Mouse (Mus musculus) erythroblast, adult 5-6 weeks (primary cell): ENCODE measurements at regions not wholly inside any gene's neighbourhood (a gene's known extent, or its start where the extent isn't known, plus 50 kb on each side); places are given as distances from the start of the nearest gene placed in this dataset.

ENCODE experiments used
- ATAC-seq: replicated peaks from 2 replicates; pipeline ENCODE4 v1.8.0; 2016; ENCODE audit warnings: moderate number of reproducible peaks, mild to moderate bottlenecking, moderate TSS enrichment, inconsistent platforms; ENCODE audit not compliant: poor library complexity, low FRiP score, severe bottlenecking

DNA sequence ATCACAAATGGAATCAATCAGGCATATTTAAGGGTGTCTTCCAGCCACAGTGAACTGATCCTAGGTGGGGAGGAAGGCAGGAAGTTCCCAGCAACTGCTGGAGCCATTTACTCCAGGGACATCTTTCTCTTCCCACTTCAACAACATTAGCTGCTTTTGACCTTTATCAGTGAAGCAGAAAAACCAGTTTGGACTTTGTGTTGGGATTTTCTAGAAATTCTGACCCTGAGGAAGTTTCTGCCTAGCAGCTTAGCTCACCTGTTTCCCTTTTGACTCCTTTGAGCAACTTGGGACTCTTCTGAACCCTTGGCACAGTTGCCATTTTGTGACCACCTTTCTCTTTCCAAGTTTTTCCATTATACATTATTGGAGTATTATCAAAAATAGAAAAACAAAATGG lies 1403.9 kb upstream of the Lrrc6 start:
- ATAC-seq, result no peak

DNA sequence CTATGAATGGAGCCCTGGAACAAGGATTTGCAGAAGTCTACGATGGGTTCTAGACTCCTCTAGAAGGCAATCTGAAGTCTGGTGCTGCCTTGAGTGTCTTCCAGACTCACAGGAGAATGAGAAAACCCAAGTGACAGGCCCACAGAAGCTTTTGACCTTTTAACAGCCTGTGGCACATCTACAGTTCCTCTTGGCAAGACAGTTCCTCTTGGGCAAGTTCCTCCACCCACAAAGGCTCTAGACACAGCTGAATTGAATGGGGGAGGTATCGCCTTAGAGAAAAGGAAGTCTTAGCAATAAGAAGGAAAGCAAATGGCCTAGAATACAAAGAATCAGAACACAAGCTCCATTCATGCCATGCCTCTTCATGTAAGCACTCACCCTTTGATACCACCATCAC lies 1402.3 kb upstream of the Lrrc6 start:
- no peak for ATAC-seq

DNA sequence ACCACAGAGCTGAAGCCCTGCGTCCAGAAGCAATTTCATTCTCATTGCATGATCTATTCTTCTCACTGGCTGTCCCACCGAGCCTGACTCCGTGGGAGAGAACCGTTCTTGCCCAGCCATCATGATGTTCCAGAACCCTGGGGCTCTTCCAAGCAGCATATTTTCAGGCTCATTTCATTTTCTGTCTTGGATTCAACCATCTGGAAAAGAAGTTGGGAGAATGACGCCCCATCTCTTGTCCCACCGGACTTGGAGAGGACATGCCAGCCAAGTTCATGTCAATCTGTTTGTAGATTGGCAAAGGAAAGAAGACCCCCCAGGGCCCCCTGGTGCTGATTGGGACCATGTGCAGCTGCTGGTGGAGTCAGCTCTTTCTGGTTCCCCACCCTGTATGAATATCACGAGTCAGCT lies 1400.5 kb upstream of the Lrrc6 start:
- no peak for ATAC-seq

DNA sequence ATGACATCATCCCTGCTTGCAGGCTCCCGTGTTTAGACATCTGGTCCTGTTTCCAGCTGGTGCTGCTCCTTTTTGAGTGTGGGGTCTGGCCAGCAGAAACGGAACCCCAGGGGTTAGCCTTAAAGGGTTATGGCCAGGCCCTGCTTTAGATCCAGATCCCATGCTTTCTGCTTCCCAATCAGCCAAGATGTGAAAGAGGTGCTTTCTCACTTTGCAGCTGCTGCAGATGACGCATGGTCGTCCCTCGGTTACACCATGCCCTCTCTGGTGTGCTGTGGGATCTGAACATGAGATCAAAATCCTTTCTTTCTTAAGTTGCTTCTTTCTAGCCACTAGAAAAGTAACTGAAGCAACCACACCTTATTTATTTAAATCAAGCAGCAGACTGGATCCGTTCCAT lies 1399.1 kb upstream of the Lrrc6 start:
- ATAC-seq, result no peak

DNA sequence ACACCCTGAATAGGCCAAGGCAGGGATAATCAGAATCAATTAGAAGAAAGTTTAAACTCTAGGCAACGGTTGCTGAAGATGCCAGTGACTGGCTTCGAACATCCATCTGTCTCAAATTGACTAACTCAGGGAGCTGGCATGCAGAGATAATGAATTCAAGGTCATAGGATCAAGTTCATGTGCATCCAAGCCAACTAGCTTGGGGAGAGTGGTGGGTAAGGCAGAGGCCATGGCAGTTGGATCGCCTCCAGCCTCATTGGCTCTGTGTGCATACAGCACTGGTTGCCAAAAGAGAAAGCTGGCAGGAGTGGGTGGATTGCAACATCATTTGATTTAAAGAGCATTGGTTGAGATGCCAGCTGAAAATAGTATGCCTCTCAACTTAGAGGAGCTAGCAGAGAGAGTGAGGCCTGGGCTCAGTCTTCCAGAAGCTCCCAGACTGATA lies 1398.3 kb upstream of the Lrrc6 start:
- no peak for ATAC-seq

DNA sequence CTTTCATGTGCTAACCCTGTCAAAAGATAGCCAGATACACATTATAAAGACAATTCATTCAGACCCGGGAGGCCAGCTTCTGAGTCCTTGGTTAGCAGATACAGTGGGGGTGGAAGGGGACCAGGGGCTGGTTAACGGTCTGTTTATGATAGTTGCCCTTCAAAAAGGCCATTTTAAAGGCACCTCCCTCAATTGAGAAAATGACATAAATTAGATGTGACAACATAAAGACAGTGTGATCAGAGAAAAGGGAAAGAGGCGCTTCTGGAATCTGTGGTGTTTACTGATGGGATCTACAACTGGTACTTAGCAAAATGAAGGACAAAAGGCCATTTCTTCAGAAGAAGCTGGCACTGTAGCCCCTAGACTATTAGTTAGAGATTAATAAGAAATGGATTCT lies 1391.4 kb upstream of the Lrrc6 start:
- ATAC-seq, result no peak

DNA sequence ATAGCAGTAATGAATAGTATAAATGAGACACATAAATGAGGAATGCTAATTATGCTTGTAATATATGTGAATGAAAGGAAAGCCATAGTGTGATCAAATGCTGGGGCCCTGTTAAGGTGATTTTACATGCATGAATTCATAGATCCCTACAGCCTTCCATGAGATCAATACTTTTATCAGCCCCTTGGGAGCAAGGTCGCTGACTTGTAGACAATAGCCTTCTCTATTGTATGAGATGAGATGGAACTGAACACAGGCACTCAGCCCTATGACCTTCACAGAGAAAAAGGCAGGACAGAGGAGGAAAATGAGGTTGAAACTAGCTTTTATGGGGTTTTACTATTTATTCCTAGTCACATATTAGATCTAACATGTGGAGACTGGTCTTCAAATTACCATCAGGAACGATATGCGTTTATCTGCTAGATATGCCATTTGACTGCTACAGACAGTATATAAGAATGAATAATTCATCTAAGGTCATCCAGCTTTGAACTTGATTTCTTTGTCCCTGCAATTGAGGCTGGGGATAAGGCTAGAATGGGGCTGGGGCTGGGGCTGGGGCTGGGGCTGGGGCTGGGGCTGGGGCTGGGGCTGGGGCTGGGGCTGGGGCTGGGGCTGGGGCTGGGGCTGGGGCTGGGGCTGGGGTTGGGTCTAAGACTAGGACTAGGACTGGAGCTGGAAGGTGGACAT lies 1390.0 kb upstream of the Lrrc6 start:
- no peak for ATAC-seq

DNA sequence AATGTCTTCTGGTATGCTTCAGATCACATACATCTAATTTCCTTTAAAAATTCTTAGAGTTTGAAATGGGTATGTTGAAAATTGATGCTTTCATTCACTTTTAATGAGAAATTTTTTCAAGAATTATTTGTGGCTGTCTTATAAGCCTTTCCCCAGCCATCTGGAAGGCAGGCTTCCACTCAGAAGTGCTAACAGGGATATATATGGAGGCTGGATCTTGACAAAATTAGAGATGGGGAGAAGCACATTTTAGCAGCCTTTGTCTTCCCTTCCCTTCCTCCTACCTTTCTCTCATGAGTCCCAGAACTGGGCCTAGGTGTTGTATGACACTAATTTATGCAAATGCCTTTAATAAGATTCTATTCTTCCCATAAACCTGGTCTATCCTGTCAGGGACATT lies 1387.8 kb upstream of the Lrrc6 start:
- no peak for ATAC-seq

DNA sequence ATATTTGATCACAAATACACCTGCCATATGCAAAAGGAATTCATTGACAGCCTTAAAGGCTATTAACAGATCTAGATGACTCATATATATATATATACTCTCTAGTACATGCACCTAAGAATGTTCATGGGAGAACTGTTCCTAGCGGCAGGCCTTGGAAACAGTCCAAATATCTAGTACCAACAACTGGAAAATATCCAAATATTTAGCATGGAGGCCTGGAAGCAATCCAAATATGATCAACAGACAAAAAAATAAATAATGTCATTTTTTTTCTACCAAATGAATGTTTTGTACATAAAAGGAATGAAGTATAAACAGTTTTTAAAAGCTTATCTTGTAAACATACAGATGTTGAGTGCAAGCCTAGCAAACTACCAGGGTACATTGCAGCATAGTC lies 1354.6 kb upstream of the Lrrc6 start:
- no peak for ATAC-seq

DNA sequence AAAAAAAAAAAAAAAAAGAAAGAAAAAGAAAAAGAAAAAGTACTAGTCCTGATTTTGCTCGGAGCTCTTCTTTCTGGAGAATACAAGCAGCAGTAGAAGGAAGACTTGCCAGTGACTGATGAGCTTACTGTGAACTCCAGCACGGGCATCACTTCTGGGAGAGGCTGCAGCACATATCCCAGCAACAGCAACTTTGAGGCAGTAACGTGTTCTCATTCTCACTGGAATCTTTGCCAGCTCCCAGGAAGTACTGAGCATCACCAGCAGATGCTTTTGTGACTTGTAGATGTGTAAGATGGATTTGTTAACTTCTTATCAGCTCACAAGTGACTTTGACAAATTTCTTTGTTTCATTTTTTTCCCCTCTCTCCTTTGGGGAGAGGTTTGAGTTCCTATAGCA lies 1349.4 kb upstream of the Lrrc6 start:
- no peak for ATAC-seq

DNA sequence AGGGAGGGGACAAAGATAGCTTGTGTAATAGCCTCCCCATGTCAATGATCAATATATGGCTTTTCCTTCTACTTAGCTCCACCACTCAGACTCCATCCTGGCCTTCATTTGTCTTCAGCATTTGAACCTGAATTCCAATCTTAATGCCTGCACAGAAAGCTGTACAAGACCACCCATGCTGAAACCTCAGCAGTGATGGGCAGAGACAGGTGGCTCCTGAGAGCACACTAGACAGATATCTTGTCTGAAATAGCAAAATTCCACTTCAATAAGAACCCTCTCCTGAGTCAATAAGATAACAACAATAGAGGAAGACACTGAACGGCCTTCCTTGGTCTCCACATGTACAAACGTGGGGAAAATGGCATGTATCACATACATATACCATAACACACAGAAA lies 1345.0 kb upstream of the Lrrc6 start:
- no peak for ATAC-seq

DNA sequence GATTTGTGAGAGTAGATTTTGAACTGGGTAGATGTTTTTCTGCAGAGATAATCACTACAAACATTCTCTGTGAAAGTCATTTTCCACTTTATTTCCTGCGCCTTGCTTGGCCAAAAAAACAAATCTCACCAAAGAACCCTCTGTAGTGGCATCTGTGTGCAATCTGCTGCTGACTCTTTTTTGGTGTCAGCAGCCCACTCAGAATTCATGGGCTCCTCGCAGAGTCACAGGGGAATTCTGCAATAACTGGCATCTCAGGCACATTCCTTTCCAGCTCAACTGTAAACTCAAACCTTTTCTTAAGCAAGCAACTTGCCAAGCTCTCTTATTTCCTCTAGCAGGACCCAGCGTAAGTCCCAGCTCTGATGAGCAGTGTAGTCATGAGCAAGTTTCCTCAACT lies 1340.0 kb upstream of the Lrrc6 start:
- ATAC-seq, result no peak

DNA sequence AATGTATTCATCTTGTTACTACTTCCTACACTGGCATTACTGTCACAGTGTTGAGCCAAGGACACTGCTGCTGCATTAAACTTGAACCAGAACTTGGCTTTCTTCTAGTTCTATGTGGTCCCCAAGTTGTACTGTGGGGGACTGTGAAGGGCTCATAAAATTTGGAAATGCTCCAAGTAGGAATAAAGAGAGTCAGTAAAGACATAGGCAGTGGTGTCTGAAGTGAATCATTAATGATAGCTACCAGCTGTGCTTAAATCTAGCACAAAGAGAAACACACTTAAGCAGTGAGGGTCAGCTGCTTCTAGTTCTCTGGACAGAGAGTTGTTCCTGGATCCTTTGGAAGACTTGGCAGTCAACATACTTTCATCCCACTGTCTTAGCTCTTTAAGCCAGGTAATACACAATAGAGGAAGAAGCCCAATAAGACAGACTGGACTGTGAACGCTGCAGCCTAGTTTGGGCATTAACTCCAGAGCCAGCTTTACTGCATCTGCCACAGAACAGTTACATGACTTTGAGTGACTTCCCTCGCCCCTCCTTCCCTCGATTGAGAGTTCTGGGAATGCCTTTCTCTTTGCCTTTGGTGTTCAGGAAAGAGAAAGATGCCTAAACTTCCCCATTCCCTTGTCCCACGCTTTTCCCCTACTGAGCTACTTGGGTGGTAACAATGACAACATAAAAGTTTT lies 1325.2 kb upstream of the Lrrc6 start:
- ATAC-seq, result no peak

DNA sequence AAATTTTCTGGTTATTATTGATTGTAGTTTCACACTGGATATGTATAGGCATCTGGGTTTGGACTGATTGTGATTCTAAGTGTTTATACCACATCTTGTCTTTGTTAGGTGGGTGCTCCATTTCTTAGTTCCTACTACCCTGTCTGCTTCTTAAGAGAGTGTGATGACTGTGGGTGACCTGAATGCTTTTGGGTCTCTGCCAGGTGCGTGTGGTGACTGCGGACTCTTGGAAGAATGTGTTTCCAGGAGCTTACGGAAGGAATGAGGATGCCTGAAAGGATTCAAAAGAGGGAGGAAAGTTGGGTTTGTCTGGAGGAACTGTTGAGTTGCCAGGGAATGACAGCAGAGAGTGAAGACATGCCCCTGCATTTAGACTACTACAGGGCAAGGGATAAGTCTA lies 1322.5 kb upstream of the Lrrc6 start:
- ATAC-seq, result no peak

DNA sequence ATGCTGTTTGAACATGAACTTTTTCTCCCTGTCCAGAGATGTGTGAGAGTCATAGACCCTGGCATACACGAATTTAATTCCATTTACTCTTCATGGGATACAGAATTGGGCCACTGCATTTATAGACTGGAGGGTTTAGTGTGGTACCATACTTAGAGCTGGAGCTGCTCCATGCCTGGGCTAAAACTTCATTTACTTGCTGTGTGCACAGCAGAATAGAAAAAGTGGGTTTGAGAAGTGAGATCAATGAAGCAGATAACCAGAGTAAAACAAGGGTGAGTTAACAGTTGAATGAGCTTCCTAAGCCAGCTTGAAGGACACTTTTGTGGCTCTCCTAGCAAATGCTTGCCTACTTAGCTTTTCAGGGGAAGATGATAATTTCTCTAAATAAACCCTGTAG lies 1299.2 kb upstream of the Lrrc6 start:
- no peak for ATAC-seq

DNA sequence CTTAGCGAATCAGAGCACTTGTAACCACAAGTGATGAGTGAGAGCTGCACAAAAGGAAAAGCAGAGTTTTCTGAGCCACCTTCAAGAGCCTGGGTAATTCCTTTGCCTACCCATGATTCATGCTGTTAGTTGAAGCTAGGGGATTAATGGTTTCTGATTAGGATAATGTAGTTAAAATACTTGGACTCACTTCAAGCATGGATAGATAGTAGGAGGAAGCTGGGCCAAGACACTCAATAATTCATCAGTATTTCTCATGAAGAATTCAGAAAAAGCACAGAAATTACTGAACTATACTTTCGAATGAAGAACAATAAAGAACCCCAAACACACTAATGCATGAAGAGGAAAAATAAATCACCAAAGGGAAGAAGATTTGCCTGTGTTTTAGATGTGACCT lies 1294.9 kb upstream of the Lrrc6 start:
- ATAC-seq, result no peak

DNA sequence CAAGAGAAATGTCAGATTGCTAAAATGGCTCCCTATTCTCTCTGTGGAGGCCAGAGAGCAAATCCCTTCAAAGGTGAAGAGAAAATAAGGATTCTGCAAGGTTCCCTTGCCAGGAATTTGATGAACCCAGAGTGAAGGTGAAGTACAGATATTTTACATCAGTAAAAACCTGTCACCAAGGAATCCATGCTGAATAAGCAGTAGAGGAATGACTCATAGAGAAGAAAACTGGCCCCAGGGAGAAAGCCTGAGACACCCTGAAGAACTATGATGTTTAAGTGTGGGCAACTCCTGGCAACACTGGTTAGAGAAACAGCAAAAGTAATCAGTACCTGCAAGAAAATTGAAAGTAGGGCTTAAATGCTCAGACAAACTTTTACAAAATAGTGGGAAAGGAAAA lies 1292.1 kb upstream of the Lrrc6 start:
- ATAC-seq, result no peak

DNA sequence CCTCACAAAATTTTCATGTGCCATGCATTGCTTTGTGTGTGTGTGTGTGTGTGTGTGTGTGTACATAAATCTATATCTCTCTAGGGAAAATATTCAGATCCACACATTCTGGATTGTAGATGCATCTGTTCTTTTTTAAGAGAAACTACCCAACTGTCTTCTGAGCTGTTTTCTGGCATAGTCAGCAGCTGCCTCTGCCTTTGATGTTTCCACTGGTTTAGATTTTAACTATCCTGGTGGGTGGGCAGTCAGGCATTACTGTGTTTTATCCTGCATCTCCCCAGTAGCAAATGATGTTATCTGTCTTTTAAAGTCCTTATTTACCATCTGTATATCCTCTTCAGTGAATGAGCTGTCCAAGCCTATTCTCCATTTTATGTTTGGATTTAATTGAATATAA lies 1287.9 kb upstream of the Lrrc6 start:
- no peak for ATAC-seq

DNA sequence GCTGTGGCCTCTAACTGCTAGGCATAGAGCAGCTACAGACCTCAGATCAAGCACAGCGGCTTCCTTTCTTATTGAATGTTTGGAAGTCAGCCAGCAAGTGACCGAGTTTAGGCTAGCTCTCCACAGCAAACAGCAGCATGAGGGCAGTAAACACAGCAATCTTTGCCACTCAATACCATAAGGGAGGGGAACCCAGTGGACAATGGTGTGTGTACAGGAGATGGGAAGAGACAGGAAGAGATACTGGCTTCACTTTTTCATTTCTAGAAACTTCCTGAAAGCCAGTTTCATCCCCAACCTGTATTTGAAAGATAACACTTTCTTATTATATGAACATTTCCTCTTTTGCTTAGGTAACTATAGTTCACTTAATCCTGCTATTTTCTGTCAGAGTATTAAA lies 1284.9 kb upstream of the Lrrc6 start:
- no peak for ATAC-seq

DNA sequence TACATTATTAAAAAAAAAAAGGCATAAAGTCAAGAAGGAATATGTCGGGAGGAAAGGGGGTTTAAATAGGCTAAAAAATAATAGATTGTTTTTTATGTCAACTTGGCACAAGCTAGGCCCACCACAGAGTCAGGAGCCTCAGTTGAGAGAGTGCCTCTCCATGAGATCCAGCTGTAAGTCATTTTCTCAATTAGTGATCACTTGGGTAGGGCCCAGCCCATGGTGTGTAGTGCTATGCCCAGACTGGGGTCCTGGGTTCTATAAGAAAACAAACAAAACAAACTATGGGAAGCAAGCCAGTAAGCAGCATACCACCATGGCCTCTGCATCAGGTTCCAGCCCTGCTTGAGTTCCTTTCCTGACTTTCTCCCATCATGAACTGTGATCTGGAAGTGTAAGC lies 1283.0 kb upstream of the Lrrc6 start:
- ATAC-seq, result no peak

DNA sequence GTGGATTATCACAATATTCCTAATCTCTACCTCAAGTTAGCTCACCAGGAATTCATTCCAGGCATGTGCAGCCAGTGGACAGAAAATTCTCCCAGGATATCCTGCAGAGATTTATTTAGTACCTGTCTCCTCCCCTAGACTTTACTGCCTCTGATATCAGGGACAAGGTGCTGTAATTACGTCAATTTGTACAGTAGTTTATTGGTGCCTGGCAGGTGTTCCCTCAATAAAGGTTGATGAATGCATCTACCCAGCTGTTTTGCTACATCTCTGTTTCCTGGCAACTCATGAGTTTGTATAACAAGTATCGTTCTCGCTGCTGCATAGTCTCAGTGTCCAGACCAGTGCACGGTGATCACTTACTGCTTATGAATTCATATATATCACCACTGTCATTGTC lies 1281.8 kb upstream of the Lrrc6 start:
- ATAC-seq, result no peak

DNA sequence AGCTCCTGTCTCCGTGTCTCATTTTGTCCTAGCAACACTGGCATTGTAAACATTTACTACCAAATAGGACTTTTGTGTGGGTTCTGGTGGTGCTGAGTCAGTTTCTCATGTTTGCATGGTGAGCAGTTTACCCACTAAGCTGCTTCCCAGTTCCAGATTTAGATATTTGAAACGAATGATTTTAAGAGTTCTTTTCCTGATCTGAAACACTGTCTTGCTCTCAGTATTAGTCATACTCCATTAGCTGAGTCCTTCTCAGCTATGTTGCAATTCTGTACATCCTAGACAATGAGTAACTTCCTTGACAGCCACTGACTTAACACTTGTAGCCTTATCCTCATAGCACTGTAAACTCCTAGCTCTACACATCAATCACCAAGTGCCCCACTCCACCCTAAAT lies 1280.1 kb upstream of the Lrrc6 start:
- ATAC-seq, result no peak
